Mouse (Mus musculus) T-cell, adult 2 months (primary cell): ENCODE results near the gene Xxylt1.

Experiments
- DNase-seq: peaks from one replicate; pipeline ENCODE4 v3.0.0; 2022; ENCODE audit warnings: low spot score

The Xxylt1 gene

GRCm38 (mm10) chr16:31061246-31061880, 19.9 kb downstream of the Xxylt1 start:
- no peak for DNase-seq

DNA sequence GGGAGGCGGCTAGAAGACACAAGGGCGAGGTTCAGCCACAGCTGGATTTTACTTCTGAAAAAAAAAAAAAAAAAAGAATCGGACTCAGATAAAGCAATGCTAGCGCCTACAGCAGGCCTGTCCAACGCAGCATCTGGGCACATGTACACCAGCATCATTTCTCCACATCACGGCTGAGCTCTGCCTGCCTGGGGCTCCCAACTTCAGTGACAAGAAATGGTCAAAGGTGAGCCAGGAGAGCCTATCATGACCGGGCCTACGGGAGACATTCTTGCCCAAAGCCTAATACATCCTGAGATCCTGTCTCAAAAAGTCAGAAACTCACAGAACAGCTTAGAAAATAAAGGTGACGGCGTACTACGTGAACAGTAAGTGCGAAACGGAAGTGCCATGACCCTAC, 20.5 kb downstream of the Xxylt1 start:
- DNase-seq = no peak

DNA sequence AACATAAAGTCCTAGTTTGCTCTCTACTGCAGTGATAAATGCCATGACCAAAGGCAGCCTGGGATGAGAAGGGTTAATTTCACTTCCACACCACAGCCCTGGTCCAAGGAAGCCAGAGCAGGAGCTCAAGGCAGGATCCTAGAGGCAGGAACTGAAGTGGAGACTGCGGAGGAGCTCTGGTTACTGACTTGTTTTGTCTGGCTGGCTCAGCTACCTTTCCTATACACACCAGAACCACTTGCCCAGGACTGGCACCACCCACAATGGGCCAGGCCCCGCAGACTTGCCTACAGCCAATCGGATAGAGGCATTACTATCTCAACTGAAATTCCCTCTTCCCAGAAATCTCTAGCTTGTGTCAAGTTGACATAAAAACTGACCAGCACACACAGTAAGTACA, 21.0 kb downstream of the Xxylt1 start:
- DNase-seq = no peak

- no peak for DNase-seq
Observed at GRCm38 (mm10) chr16:31059730-31060129, 21.5 kb downstream of the Xxylt1 start.

DNA sequence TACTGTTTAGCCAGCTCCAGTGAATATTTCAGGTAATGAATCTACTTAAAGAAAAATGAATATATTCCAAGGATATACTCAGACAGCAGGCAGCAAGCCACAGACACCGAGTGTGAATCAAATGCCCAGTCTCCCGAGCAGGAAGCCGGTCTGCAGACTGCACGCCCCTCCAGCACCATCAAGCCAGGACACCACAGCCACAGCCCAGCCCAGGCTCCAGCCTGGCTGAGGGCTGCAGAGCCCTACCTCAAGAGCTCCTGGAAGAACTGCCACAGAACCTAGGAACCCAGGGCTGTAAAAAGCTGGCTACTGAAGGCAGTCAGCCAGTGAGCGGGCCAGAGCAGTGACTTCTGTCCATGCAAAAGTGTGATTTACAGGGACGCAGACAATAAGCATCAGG, 28.4 kb downstream of the Xxylt1 start:
- no peak for DNase-seq

GRCm38 (mm10) chr16:31052177-31052726, 29.0 kb downstream of the Xxylt1 start:
- DNase-seq = no peak

DNA sequence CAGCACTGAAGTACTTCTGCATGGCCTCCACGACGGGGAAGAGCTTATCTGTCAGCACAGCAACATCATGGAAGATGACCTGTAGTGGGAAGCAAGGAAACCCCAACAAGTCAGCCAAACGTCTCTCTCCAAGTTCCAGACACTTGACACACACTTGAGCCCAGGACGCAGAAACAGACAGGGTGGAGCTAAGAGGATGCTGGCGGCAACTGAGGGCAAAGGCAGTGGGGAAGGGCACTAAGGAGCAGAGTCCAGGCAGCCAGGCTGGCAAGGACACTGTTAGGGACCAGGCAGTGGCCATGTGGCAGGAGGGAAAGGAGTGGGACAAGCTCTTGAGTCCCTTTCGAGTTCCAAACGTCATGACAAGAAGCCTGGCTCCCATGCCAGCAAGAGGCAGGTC, 30.5 kb downstream of the Xxylt1 start:
- no peak for DNase-seq

- no peak for DNase-seq
Observed at GRCm38 (mm10) chr16:31048194-31048593, 33.0 kb downstream of the Xxylt1 start.

GRCm38 (mm10) chr16:31047186-31047898, 33.9 kb downstream of the Xxylt1 start:
- DNase-seq = no peak

DNA sequence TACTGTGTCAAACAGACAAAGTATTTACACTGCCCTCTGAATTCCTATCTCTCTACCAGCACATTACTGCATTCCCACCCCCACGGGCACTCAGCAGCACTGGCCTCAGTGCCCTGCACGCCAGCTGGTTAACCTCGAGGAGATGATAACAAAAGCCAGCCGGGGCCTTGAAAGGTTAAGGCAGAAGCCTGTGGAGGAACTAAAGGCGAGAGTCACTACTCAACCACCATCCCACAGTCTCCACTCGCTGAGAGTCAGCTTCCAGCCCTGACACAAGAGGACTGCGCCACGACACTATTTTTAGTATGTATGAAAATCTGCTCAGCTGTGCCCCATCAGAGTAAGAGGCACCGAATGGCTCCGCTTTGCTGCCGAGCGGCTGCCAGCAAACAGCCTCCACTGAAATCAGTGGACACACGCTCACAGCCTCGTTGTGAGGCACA, 35.0 kb downstream of the Xxylt1 start:
- DNase-seq = no peak

DNA sequence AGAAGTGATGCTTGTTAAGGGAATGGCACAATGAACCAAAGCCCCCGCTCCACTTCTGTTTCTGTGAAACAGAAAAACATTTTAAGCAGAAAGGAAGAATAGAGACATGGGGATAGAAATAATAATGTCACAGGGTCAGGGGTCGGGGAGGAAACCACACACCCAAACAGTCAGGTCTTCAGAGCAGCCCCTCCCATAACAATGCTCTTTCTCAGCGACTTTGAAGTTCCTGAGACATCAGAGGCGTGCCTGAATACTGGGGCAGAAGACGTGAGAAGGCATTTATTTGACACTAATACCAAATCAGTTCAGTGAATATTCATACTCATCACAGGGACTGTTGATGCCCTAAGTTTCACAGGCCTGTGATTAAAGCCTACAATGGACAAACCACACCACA, 36.0 kb downstream of the Xxylt1 start:
- no peak for DNase-seq

DNA sequence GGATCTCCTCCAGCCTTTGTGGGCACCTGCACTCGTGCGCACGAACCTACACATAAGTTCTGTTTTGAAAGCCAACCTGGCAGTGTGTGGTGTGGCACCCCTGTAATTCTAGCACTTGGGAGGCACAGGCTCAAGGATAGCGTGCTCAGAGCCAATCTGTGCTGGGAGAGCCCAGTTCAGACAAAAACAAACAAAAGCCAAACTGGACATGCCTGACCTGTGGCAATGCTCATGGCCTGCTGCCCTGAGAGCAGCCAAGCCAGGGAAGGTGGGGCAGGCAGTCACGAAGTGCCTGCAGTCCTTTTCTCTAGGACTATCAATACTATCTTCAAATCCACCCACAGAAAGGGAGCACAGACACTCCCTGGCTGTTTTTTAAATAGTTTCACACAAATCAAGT, 38.1 kb downstream of the Xxylt1 start:
- DNase-seq = no peak

- no peak for DNase-seq
Observed at GRCm38 (mm10) chr16:31041566-31041965, 39.7 kb downstream of the Xxylt1 start.

GRCm38 (mm10) chr16:31039803-31040459, 41.3 kb downstream of the Xxylt1 start:
- DNase-seq = no peak

DNA sequence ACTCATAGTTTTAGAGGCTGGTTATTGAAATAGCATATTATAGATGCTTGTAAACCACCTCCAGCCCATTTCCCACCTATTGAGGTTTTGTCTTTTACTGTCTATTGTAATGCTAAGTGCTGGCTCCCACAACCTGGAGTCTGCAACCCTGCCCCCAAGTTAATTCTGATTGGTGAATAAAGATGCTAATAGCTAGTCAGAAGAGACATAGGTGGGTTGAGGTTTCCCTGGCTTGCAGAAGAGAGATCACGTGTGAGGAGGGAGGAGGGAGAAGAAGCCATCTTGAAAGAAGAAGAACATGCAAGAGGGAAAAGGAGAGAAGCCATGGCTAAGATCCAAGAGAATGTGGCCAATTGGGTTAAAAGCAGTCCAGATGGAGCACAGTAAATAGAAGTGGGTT, 43.8 kb downstream of the Xxylt1 start:
- DNase-seq = no peak

DNA sequence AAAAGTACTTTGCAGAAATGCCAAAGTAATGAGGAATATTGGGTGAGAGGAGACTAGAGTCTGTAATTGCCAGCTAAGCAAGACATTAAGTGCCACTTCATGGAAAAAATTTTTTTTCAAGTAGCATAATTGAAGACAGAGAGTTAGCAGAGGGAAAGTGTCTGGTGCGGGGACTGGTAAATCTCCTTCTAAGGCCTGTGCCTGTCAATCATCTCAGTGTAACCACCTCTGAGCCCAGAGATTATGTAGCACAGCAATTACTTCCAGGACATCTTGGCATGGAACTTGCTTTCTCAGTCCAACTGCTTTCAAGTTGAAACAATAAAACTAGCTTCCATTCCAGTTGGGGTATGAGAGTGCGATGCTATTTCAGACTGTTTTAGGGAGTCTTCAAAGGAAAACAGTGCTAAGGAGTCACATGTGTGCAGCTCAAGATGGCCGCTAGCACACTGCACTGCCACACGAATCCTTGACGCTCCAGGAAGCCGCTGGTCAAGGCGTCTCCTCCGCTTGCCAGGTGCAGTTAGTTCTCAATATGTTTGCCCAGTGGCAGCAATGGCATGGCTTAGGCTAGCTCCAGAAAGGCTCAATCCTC, 45.5 kb downstream of the Xxylt1 start:
- no peak for DNase-seq

- DNase-seq = peak; percentile 23
Observed at GRCm38 (mm10) chr16:31035235-31035634, 46.0 kb downstream of the Xxylt1 start.

- DNase-seq = no peak
Observed at GRCm38 (mm10) chr16:31034051-31034450, 47.2 kb downstream of the Xxylt1 start.

DNA sequence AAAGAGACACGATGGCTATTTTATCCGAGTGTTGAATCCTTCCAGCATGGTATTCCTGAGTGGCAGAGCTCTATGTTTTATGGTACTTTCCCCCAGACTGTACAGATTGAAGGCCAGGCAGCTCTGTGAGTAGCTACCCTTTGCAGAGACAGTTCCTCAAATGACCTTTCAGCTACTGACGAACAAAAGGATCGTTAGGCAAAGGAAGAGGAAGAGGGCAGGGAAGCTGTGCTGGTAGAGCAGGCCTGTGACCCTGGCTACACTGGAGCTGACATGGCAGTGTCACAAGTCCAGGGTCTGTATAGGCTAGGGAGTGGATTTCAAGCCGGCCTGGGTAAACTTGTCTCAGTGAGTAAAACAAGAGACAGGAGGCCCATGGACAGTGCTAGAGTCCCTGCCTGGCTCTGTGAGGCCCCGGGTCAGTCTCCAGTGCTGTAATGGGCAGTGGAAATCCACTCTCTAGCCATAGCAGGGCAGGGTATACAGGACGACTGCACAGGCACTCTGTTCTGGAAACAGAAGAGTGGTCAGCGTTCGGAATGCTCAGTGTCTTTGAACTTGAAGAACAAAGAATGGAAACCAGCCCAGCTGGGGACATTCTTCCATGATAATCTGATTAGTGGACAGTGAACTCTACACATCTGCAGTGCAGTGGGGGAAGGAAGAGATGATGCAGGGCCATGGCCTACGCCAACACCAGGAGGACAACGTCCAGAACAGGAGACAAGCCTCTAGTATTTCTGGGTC, 51.3 kb downstream of the Xxylt1 start:
- no peak for DNase-seq

DNA sequence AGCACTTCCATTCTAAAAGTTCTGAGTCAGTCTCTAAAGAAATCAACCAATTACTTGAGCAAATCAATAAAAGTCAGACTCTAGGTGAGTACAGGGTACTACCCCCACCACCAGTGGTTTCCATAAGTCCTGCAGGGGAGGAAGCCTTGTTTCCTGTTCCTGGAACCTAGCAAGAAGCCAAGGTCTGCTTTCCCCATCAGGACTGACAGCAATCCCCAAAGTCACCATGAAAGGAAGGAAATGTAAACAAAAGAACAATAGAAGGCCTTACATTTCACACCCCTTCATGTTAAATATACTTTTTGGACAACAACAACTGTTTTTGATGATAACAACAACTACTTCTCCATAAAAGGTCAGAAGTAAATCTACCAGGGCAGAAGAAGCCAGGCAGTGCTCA, 53.6 kb downstream of the Xxylt1 start:
- no peak for DNase-seq

DNA sequence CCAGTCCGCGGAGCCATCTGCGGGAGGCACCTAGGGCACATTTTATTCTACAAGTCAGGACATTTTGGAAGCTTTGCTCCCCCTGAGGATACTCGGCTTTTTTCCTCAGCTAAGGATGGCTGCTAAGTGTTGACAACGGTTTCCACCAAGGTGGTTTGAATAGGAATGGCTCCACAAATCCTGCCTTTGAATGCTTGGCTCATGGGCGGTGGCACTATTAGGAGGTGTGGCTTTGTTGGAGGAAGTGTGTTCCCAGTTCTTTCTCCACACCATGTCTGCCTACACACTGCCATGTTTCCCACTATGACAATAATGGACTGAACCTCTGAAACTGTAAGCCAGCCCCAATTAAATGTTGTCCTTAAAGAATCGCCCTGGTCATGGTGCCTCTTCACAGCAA, 55.7 kb downstream of the Xxylt1 start:
- DNase-seq = no peak

DNA sequence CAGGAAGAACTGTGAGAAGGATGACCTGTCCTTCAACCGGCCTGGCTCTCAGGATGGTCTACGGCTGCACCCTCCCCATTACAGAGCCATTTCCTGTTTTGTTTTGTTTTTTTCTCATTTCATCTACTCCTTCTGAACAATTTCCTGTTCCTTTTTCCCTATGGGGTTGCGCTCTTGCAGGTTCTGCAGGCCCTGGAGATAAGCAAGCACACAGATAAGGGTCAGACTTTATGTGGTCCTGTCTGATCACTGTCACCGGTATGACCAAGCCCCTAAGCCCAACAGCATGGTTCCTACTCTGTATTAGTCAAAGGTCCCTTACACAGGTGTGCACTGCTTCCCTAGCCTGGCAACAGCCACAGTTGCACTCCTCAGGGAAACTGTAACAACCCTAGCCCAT, 56.2 kb downstream of the Xxylt1 start:
- DNase-seq = no peak
